Mouse (Mus musculus) Patski (cell line): ENCODE data around the gene Smad6. TPM values are rescaled to one million over a fixed set of nuclear protein-coding genes. Genes with fewer than 3 reads are reported as not detected.

Experiments
- ATAC-seq: fragments of 100-300 bp; one replicate; pipeline ENCODE4 v1.8.0; 2021
- CTCF ChIA-PET: fragments of 350-600 bp; sonication (Branson Sonifier 250); formaldehyde crosslinking; loops from one replicate; lab custom pipeline; 2022; ENCODE audit warnings: inconsistent platforms; lab: Charles Lee
- POLR2A ChIA-PET: fragments of 350-600 bp; sonication (Branson Sonifier 250); formaldehyde crosslinking; loops from one replicate; lab custom pipeline; 2022; ENCODE audit warnings: antibody characterized with exemption, inconsistent platforms; lab: Charles Lee
- DNase-seq: peaks from one replicate; pipeline ENCODE4 v3.0.0-alpha.2; 2011; ENCODE audit warnings: low read depth, low spot score
- H3K27me3 ChIP-seq: fragments of 371-371 bp; one replicate; pipeline ENCODE4 v1.5.1; 2021
- CTCF ChIP-seq: fragments of 100-300 bp; IDR thresholded peaks from one replicate; pipeline ENCODE4 v1.5.1; 2021
- in situ Hi-C: fragments of 300-500 bp; cut with MboI; formaldehyde crosslinking; loops from 3 replicates; pipeline ENCODE4 v1.11.1; 2018; ENCODE audit warnings: low pct_unique_long_range_greater_than_20kb, mixed read lengths
- polyA plus RNA-seq: library from polyadenylated mRNA; unstranded; gene quantifications from one replicate; pipeline ENCODE4 v1.2.3, GENCODE M21; 2021

Gene Smad6
- polyA plus RNA-seq, 1 experiment from 2014 or later = 28.2 TPM

- CTCF ChIA-PET = interaction anchor here (1.0 to 2.2 kb wide), 3 partner anchors 17 to 51 kb away, joined by 4 to 9 read pairs (median 5); no protein-coding TSS in a partner anchor
- no peaks in the 10 kb centered on the region for H3K27me3 ChIP-seq
- POLR2A ChIA-PET = interaction anchor here (0.5 to 1.1 kb wide), 2 partner anchors 38 to 66 kb away, joined by 5 read pairs; no protein-coding TSS in a partner anchor
- in situ Hi-C loops = no loop called here
- no peak for TF ChIP-seq CTCF
- ATAC-seq = no peak
- DNase-seq = no peak
These were observed 42.6 kb downstream of the Smad6 start for GRCm38 (mm10) chr9:63979275-63979674.

GRCm38 (mm10) chr9:63978682-63979081 lies 43.2 kb downstream of the Smad6 start:
- ChIA-PET POLR2A (interaction anchor here (1.1 to 1.2 kb wide), 2 partner anchors 9 to 37 kb away, joined by 3 to 5 read pairs; no protein-coding TSS in a partner anchor), CTCF (interaction anchor here (0.6 to 2.2 kb wide), 2 partner anchors 20 to 22 kb away, joined by 3 to 9 read pairs; no protein-coding TSS in a partner anchor)
- TF ChIP-seq CTCF = no peak
- no peaks in the 10 kb centered on the region for H3K27me3 ChIP-seq
- DNase-seq (no peak), ATAC-seq (no peak)
- in situ Hi-C loops = no loop called here

DNA sequence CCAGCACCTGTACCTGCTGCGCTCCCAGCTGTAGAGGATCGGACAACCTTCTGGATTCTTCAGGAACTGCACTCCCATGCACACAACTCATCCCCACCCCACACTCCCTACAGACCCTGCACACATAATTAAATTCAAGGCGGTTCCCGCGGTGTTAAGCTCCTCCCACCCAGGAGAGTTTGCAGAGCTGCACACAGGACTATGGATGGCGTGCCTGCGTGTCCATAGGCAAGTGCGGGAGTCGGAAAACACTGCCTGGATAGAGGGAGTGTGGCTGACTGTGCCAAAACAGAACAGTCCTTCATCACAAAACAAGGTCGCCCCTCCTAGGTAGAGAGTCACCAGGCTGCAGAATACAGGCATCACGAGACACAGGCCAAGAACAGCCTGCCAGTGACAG lies 45.9 kb downstream of the Smad6 start:
- no peak for TF ChIP-seq CTCF
- ChIA-PET CTCF (no interaction called here), POLR2A (no interaction called here)
- no peaks in the 10 kb centered on the region for H3K27me3 ChIP-seq
- in situ Hi-C loops = no loop called here
- no peak for ATAC-seq
- DNase-seq = no peak

DNA sequence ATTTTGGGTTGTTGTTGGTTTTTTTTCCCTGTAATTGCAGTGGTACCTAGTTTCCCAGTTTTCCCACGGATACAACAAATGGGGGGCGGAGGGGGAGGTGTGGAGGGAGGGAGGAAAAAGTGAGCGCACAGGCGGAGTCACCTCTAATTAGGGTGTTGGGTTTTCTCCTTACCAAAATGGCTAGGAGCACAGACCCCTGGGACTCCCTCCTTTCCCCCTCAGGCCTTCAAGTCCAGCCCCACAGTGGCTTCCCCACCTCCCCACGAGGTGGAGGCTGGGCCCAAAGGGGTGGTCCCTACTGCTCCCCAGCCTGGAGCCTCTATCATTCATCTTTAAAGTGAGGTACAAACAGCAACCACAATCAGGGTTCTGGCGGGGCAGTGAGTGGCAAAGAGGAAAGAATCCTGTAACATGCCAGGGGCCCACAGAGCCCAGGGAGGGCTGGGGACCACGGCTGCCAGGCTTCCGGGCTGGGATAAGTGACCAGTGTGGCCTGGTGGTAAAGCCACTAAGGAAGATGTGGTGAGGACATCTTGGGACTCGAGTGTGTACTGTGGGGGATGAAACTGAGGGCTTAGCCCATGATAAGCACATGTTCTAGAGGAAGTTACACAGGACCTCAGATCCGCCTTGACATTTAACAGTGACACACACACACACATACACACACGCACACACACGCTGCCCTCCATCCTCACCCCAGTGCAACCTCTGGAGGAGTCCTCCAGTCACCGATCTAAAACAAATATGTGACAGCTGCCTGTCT lies 47.4 kb downstream of the Smad6 start:
- DNase-seq = no peak
- ATAC-seq = no peak
- no peaks in the 10 kb centered on the region for H3K27me3 ChIP-seq
- CTCF ChIA-PET = no interaction called here
- in situ Hi-C loops = no loop called here
- POLR2A ChIA-PET = no interaction called here
- TF ChIP-seq CTCF = no peak

DNA sequence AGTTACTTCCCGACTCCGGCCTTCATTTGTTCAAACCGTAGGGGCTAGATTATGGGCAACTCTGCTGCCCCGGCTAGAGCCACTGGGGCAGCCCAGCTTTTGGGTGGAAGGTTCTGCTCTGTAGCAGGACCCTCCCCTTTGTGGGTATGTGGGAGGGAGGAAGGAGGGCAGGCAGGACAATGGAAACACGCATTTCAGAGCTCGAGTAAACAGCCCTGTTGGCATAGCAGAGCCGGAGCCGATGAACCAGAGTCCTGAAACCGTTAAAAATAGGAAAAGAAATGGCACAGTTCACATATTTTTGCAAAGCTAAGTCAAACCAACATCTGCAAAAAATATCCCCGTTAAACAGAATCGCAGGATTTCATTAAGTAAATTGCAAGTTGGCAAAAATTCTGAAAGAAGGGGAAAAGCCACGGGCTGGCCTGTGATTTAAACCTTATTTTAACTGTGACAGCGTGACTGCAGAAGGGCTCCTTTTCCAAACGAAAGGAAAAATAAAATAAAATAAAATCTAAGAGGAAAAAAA lies 48.1 kb downstream of the Smad6 start:
- no peak for TF ChIP-seq CTCF
- CTCF ChIA-PET = no interaction called here
- H3K27me3 ChIP-seq = no peaks in the 10 kb centered on the region
- no peak for DNase-seq
- no peak for ATAC-seq
- POLR2A ChIA-PET = no interaction called here
- in situ Hi-C loops = no loop called here

GRCm38 (mm10) chr9:63972576-63973290 lies 49.1 kb downstream of the Smad6 start:
- ChIA-PET POLR2A (no interaction called here), CTCF (no interaction called here)
- in situ Hi-C loops = no loop called here
- no peak for TF ChIP-seq CTCF
- DNase-seq (no peak), ATAC-seq (no peak)
- no peaks in the 10 kb centered on the region for H3K27me3 ChIP-seq

GRCm38 (mm10) chr9:63971557-63971956 lies 50.3 kb downstream of the Smad6 start:
- ChIA-PET CTCF (interaction anchor here (0.7 to 2.0 kb wide), 3 partner anchors 9 to 16 kb away, joined by 3 to 6 read pairs (median 4); no protein-coding TSS in a partner anchor), POLR2A (no interaction called here)
- no peak for TF ChIP-seq CTCF
- no peaks in the 10 kb centered on the region for H3K27me3 ChIP-seq
- no peak for DNase-seq
- no peak for ATAC-seq
- in situ Hi-C loops = no loop called here

DNA sequence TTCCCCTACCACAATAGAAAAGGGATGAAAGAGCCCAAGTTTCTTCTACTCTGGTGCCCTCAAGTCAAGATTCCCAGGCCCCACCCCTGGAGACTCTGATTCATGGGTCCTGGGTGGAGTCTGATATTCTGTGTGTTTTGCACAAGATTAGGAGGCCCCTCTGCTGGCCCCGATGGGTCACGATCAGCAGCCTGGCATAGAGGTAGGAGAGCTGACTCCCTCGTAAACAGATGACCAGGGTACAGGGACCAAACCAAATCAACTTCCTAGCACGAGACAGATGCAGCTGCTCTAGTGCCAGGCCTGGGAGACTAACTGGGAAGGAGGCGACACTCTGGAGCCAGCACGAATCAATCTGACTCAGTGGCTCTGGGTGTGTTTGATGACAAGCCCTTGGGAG lies 51.0 kb downstream of the Smad6 start:
- in situ Hi-C loops = no loop called here
- ATAC-seq = no peak
- POLR2A ChIA-PET = no interaction called here

GRCm38 (mm10) chr9:63970388-63970787 lies 51.5 kb downstream of the Smad6 start:
- POLR2A ChIA-PET = no interaction called here
- CTCF ChIA-PET = interaction anchor here (1.6 to 2.0 kb wide), 2 partner anchors 10 to 14 kb away, joined by 4 to 6 read pairs; no protein-coding TSS in a partner anchor
- H3K27me3 ChIP-seq = no peaks in the 10 kb centered on the region
- ATAC-seq (no peak), DNase-seq (no peak)
- TF ChIP-seq CTCF = no peak
- in situ Hi-C loops = no loop called here

More for the DNA sequence above, 51.0 kb downstream of the Smad6 start:
- H3K27me3 ChIP-seq = no peaks in the 10 kb centered on the region
- CTCF ChIA-PET = interaction anchor here (0.7 to 2.0 kb wide), 3 partner anchors 10 to 15 kb away, joined by 3 to 6 read pairs (median 4); no protein-coding TSS in a partner anchor
- DNase-seq = no peak
- TF ChIP-seq CTCF = no peak

- no peak for ATAC-seq
- TF ChIP-seq CTCF = no peak
- no peaks in the 10 kb centered on the region for H3K27me3 ChIP-seq
- in situ Hi-C loops = no loop called here
- POLR2A ChIA-PET = interaction anchor here (0.6 to 1.3 kb wide), 2 partner anchors 9 to 11 kb away, joined by 3 read pairs; no protein-coding TSS in a partner anchor
- DNase-seq = no peak
- CTCF ChIA-PET = interaction anchor here (2.6 kb wide), 1 partner anchor 11 kb away, joined by 17 read pairs; no protein-coding TSS in a partner anchor
These were observed 52.4 kb downstream of the Smad6 start for GRCm38 (mm10) chr9:63969467-63969866.
